Mouse (Mus musculus): ENCODE data around the gene Erap1.
"Not testable (repeated sequence)": the region's sequence is repeated elsewhere in the genome, so short reads cannot be mapped to it uniquely, and the experiment has no call there.

Erap1 gene

GRCm38 (mm10) chr13:74638793-74639711 lies at the start of gene Erap1:
TSS of gene Erap1 (plus strand) at chr13:74639568.
- DNase-seq = peak; percentile 39

DNA sequence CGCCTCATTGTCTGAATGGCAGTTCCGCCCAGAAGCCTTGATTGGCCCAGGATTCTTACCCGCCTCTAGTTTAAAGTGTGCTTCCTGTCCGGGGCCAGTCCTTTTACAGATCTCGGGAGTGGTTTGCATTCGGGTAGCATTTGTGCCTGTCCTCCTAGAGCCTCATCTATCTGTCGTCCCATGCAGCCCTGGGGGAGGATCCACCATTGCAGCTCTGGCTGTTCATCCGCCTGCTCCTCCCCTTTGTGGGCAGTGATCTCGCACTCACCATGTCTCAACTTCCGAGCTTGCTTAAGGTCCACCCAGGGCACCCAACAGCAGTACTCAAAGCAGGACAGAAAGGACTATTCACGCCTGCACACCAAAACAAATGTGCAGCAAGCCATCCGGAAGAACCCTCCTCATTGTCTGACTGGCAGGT lies 48.0 kb upstream of the Erap1 start:
- DNase-seq = not testable (repeated sequence)

GRCm38 (mm10) chr13:74591828-74592227 lies 47.5 kb upstream of the Erap1 start:
- not testable (repeated sequence) for DNase-seq

DNA sequence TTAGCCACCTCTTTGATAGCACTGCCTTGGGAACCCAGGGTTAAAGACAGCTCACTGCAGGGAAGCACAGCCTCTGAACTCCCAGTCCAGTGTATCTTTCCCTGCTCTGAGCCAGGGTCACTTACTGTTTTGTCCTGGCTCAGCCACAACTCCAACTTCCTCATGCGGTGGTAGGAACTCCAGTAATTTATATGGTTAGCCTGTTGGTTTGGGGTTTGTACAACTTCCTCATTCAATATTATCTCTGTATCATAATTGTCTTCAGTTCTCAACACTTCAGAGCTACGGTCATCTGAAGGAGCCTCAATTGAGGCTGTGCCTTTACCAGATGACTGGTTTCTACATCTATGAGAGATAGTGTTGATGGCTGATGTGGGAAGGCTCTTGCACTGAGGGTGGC lies 42.3 kb upstream of the Erap1 start:
- not testable (repeated sequence) for DNase-seq

DNA sequence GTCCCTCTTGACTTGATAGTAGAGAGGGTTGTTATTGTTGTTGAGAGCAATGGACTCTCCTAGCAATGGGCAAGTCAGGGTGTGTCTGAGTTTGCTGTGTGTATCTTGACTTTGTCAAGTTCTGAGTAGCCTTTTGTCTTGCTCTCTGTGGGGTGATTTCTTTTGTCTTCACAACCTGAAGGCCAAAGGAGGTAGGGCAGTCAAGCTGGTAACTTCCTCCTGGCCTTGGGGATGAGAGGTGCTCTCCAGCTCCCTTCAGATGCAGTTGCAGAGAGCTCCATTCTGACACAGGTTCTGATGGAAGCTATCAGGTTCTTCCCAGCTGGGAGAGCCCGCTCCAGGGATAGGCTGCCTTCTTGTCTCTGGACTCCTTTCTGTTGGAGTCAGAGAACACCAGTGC lies 37.6 kb upstream of the Erap1 start:
- not testable (repeated sequence) for DNase-seq

GRCm38 (mm10) chr13:74617163-74618019 lies 22.0 kb upstream of the Erap1 start:
- DNase-seq = peak; percentile 91

- no peak for DNase-seq
These were observed 7.0 kb upstream of the Erap1 start for GRCm38 (mm10) chr13:74632327-74632726.

- no peak for DNase-seq
These were observed 6.5 kb upstream of the Erap1 start for GRCm38 (mm10) chr13:74632857-74633256.

- DNase-seq = peak; percentile 63
These were observed 549 bp downstream of the Erap1 start for GRCm38 (mm10) chr13:74639712-74640522.

DNA sequence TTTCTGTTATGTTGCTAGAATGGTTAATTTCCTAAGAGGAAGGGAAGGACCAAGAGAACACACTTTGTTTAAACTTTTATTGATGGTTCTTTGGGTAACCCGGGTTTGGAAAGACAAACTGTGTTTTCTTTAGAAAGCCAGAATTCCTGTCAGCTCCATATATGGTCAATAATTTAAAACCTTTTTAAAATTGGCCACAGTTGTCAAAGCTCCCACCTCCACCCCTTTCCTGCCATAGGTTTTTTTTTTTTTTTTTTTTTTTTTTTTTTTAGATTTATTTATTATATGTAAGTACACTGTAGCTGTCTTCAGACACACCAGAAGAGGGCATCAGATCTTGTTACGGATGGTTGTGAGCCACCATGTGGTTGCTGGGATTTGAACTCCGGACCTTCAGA lies 1.2 kb downstream of the Erap1 start:
- DNase-seq = not testable (repeated sequence)

DNA sequence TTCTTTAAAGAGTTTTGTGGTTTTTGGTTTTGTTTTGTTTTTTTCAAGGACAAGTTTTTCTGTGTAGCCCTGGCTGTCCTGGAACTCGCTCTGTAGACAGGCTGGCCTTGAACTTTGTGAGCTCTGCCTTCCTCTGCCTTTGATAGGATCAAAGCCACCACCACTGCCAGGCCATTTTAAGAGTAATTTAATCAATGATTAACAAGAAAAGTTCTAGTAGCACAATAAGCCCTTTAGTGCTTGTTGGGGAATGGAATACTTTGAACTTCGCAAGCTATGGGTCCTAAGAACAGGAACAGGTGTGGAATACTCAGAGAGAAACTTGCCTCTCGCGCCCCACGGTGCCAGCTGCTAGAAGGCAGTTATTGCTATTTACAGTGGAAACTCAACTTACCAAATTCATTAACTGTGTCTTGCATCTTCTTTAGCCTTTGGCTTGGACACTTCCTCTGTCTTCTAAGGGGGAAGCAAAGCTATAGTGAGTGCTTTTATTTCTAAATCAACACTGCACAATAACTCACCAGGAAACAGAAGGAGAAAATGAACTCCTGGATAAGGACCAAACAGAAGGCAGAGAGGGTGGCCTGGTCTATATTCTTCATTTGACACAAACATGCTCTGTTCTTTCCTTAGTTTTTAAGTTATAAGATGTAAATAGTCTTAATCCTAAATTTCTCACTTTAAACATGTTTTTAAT lies 56.3 kb downstream of the Erap1 start:
- no peak for DNase-seq

GRCm38 (mm10) chr13:74696225-74696624 lies 56.9 kb downstream of the Erap1 start:
- DNase-seq = no peak

GRCm38 (mm10) chr13:74719002-74719401 lies 79.6 kb downstream of the Erap1 start:
- no peak for DNase-seq

DNA sequence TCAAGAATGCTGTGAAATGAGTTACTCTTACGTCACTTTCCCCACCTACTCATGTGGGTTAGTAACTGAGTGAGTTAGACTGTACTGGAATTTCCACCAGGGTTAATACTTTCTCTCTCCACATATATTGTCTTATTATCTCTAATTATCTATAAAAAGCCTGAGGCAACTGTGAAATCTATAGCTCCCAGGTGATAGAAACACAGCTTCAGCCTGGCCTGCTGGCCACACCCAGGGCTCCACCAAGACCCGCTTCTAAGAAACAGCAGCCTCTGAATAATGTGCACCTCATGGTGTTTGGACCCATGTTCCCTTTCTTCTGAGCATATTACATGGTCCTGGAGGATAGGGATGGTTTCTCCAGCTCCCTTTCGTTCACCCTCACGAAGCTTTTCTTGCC lies 94.4 kb downstream of the Erap1 start:
- DNase-seq = no peak

GRCm38 (mm10) chr13:74735834-74736233 lies 96.5 kb downstream of the Erap1 start:
- DNase-seq = no peak

DNA sequence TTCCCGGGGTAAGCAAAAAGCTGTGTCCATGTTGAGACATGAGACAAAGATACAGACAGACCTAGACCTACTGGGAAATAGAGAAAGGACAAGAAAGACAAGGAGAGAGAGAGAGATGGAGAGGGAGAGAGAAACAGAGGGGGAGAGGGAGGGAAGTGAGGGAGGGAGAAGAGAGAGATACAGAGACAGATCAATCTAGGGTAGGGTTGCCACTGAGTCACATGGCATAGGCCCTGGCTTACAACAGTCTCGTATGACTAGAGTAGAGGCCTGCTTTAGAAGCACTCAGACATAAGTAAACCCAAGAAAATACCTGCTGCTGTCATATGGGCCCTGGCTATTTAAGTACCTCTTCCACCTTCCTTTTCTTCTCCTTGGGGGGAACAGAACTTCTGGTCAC lies 97.0 kb downstream of the Erap1 start:
- no peak for DNase-seq

Data from right cerebral cortex, adult 18-20 months (tissue).